Comparison of ENCODE assay signal across 1 mouse cellular context in the genomic region with DNA sequence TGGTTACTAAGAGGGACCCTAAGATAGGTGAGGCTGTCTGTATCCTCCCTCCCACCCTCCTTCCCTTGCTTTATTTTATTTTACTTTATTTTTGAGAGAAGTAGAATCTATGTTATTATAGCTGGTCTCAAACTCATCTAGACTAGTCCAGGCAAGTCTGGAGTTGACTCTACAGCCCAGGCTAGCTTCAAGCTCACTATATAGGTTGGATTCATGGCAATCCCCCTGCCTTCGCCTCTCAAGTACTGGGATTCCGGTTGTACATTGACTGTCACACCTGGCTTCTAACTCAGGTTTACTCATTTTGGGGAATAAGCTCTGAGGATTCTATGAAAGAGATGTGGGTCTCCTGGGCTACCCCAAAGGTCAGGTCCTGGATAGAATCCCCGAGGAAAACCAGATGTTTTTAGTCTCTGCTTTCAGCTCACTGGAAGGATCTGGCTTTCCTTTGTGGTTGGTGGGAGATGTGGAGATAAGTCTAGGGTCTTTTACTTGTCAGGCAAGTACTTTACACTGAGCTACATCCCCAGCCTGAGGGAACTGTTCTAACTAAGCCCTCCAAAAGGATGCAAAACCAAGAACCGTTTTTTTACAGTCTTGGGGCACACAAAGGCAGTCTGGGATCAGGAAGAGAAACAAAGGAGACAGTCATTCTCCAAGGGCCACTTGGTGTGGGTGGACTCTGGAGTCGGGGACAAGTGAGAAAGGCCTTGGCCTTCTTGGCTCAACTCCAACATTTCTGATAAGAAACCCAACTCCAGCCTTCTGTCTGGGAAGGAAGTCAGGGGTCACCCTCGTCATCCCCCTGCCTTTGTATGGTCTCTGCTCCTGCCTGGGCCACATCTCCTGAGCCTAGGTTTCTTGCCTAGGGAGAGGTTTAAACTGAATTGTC.
TF ChIP-seq lines count a peak whose summit lies in the region.

No protein-coding gene starts in this region.

TF ChIP-seq in CH12.LX, 34 proteins besides CTCF, POLR2A, EP300 and RAD21:
- TF ChIP-seq JUN (IDR thresholded peaks at IDR 0.05; ENCODE audit: insufficient read depth, low read depth, low read length) (no peak), IRF4 (IDR thresholded peaks at IDR 0.05; ENCODE audit: low read depth, low read length) (no peak), MEF2A (IDR thresholded peaks at IDR 0.05; ENCODE audit: borderline replicate concordance, low read depth, low read length) (no peak), SIN3A (IDR thresholded peaks at IDR 0.05; ENCODE audit: low read length) (0 out of 2 replicates have a peak, but pooled peaks have one; percentile 24), RCOR1 (conservative IDR thresholded peaks at IDR 0.05; ENCODE audit: low read depth, low read length) (0 out of 2 replicates have a peak, but pooled peaks have one; percentile 52), MAX (IDR thresholded peaks at IDR 0.05; ENCODE audit: low read length) (no peak), HCFC1 (IDR thresholded peaks at IDR 0.05; ENCODE audit: low read depth, low read length) (no peak), CHD1 (IDR thresholded peaks at IDR 0.05; ENCODE audit: low read depth, low read length) (no peak), MYC (IDR thresholded peaks at IDR 0.05; ENCODE audit: low read depth, low read length) (no peak), ZKSCAN1 (IDR thresholded peaks at IDR 0.05; ENCODE audit: borderline replicate concordance, low read depth, low read length) (no peak), ZMIZ1 (IDR thresholded peaks at IDR 0.05; ENCODE audit: low read depth, low read length) (no peak), ETS1 (conservative IDR thresholded peaks at IDR 0.05; ENCODE audit: low read depth, low read length) (no peak), NELFE (IDR thresholded peaks at IDR 0.05; ENCODE audit: low read depth, low read length) (no peak), MXI1 (IDR thresholded peaks at IDR 0.05; ENCODE audit: low read depth, low read length) (0 out of 2 replicates have a peak, but pooled peaks have one; percentile 19), MAZ (IDR thresholded peaks at IDR 0.05; ENCODE audit: low read depth, low read length) (peak; percentile 40; the same call in 1 of the 2 replicates), POLR2AphosphoS2 (IDR thresholded peaks at IDR 0.05; ENCODE audit: low read depth, low read length) (peak; percentile 95), ZNF384 (IDR thresholded peaks at IDR 0.05; ENCODE audit: low read depth, low read length) (no peak), ZC3H11A (IDR thresholded peaks at IDR 0.05; ENCODE audit: low read depth, low read length) (no peak), USF2 (conservative IDR thresholded peaks at IDR 0.05; ENCODE audit: low read depth, low read length) (no peak), TBP (conservative IDR thresholded peaks at IDR 0.05; ENCODE audit: low read depth, low read length) (no peak), ELF1 (IDR thresholded peaks at IDR 0.05; ENCODE audit: low read depth, low read length) (0 out of 2 replicates have a peak, but pooled peaks have one; percentile 19)
